Mouse (Mus musculus) gastrocnemius, adult 2 months (tissue): ENCODE measurements at regions not wholly inside any gene's neighbourhood (a gene's known extent, or its start where the extent isn't known, plus 50 kb on each side); places are given as distances from the start of the nearest gene placed in this dataset.

Source experiments
- DNase-seq: peaks from one replicate; pipeline ENCODE4 v3.0.0; 2022
- H3K27ac ChIP-seq: fragments of 200-600 bp; 2 replicates; pipeline ENCODE4 v1.8.1; 2022; ENCODE audit warnings: mild to moderate bottlenecking
- H3K4me3 ChIP-seq: fragments of 200-600 bp; 2 replicates; pipeline ENCODE4 v1.8.1; 2022; ENCODE audit warnings: mild to moderate bottlenecking, moderate library complexity
- CTCF ChIP-seq: fragments of 200-600 bp; IDR thresholded peaks from 2 replicates; pipeline ENCODE4 v1.8.1; 2022; ENCODE audit warnings: antibody characterized with exemption, mild to moderate bottlenecking, moderate library complexity
- intact Hi-C: fragments of 180-260 bp; cut with DNase I; formaldehyde crosslinking; loops from one replicate; pipeline ENCODE4 v1.15.1; 2025

GRCm38 (mm10) chr15:42914099-42914498 is 2779.9 kb downstream of the 9330182O14Rik start:
- intact Hi-C loops = no loop called here
- peak; percentile 84 for TF ChIP-seq CTCF
- H3K4me3 ChIP-seq = no peak overlapping the region
- DNase-seq = peak; percentile 35
- no peak overlapping the region for H3K27ac ChIP-seq

DNA sequence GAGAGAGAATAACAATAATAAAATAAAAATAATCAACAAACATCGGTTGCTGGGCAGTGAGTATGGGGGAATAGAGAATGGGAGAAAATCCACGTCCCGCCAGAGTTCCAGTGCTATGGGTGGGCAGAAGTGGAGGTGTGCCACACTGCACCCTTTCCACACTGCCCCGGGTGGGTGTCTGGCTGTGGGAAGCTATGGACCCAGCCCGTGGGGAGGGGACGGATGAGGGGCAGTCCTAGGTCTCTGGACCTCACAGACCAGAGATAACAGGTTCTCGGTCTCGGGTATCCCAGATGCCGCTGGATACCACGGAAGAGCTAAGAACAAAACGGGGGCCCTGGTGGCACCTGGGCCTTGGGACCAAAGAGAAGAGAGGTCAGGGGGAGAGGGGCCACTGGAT is 2781.0 kb downstream of the 9330182O14Rik start:
- intact Hi-C loops = no loop called here
- TF ChIP-seq CTCF = no peak
- no peak for DNase-seq
- Histone ChIP-seq H3K4me3 (no peak overlapping the region), H3K27ac (no peak overlapping the region)

GRCm38 (mm10) chr15:42921618-42922017 is 2787.5 kb downstream of the 9330182O14Rik start:
- Histone ChIP-seq H3K27ac (no peak overlapping the region), H3K4me3 (no peak overlapping the region)
- intact Hi-C loops = no loop called here
- DNase-seq = no peak
- TF ChIP-seq CTCF = no peak

- TF ChIP-seq CTCF = no peak
Measured at GRCm38 (mm10) chr15:42928331-42928730, 2794.2 kb downstream of the 9330182O14Rik start.

DNA sequence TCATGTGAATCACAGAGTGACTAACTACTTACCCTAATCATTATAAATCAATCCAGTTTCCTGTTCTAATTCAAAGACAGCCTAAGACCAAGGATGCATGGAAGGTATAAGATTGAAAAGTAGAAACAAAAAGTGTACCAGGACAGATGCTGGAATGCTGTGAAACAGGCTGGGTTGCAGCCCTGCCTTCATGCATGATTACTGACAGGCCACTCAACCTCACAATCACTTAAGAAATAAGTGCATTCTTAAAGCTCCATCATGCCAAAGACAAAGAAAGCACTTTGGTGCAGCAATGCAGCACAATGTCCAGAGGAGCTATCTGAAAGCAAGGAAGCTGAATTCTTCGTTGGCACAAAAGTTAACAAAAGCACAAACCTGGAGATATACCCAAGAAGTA is 2810.4 kb downstream of the 9330182O14Rik start:
- Histone ChIP-seq H3K27ac (no peak overlapping the region), H3K4me3 (no peak overlapping the region)
- intact Hi-C loops = no loop called here
- no peak for TF ChIP-seq CTCF
- DNase-seq = no peak

More at GRCm38 (mm10) chr15:42928331-42928730, 2794.2 kb downstream of the 9330182O14Rik start:
- DNase-seq = no peak
- Histone ChIP-seq H3K4me3 (no peak overlapping the region), H3K27ac (no peak overlapping the region)
- intact Hi-C loops = no loop called here

DNA sequence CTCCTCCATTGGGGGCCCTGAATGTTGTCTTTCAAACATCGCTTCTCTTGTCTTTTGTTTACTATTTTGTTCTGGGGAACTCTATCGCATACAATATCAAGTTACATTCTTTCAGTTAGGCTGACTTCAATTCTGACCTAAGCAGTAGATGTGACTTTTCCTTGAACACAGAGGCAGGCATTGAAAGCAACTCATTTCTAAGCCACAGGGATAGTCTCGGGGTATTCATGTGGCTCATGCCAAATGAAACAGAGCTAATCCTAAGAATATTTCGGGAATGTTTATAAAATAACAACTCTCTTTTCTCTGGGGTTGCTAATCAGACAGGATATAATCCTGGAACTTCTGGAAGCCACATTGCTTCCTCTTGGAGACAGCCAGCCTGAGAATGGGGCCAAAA is 2821.0 kb downstream of the 9330182O14Rik start:
- Histone ChIP-seq H3K27ac (no peak overlapping the region), H3K4me3 (no peak overlapping the region)
- DNase-seq = no peak
- no peak for TF ChIP-seq CTCF
- intact Hi-C loops = no loop called here

DNA sequence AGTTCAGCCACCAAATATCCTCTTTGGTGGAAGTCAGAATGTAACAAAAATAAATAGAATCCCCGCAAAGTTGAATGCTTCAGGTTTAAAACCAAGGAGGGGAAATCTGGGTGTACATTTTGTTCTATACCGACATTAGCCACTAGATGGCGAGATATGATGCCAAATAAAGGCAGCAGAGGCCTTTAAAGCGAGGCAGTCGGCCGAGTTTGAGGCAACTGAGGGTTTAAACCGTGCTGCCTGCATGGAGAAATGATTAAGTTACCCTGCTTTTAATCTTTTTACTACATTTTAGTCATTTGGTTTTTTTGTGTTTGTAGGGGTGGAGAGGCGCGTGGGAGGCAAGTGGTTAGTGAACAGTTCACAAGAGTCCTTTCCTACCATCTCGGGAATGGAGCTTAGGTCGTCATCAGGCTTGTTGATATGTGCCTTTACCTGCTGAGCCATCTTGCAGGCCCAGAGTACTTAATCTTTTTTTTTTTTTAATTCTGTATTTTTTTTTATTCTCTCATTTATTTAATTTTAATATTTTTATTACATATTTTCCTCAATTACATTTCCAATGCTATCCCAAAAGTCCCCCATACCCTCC is 2828.7 kb downstream of the 9330182O14Rik start:
- DNase-seq = peak; percentile 42
- H3K27ac ChIP-seq = no peak overlapping the region
- TF ChIP-seq CTCF = peak; percentile 79
- intact Hi-C loops = no loop called here
- H3K4me3 ChIP-seq = no peak overlapping the region

GRCm38 (mm10) chr15:42965314-42965713 is 2831.1 kb downstream of the 9330182O14Rik start:
- no peak for TF ChIP-seq CTCF
- no peak for DNase-seq
- intact Hi-C loops = no loop called here

More at GRCm38 (mm10) chr15:42965314-42965713, 2831.1 kb downstream of the 9330182O14Rik start:
- Histone ChIP-seq H3K4me3 (no peak overlapping the region), H3K27ac (no peak overlapping the region)
